Comparison of ENCODE assay signal across 15 mouse cellular contexts in the genomic region with DNA sequence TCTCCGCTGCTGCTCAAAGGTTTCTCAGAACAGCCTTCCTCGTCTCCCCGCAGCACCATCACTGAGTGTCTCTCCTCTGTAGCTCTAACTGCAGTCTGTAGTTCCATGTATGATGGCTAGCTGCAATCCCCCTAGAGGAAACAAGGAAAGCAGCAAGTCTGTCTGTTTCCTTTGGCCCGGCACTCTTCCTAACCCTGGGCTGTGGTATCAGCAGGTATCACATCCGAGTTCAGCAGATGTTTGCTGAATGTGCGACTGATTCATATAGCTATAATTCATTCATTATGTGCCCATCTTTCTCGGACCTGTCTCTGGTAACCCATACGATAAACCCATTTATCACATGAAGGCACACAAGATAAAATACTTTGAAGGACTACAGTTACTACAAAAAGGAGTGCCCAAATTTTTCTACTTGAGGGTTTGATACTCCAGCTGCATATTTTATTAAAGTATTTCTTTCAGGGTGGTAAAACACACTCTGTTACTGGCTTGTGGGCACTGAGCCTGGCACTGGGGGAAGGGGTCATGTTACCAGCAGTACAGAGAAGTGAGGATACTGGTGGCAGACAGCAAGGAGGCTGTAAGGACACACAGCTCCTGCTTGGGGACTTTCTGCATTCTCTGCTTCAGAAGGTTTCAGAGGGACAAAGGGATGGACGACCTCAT. TPM values are rescaled to one million over a fixed set of nuclear protein-coding genes. Genes with fewer than 3 reads are reported as not detected.
DNase-seq lines count a peak whose midpoint lies in the region; ATAC-seq and TF ChIP-seq lines count a peak whose summit lies in the region.
"Had no signal": no experiment of that assay in that cellular context is flagged by ENCODE, and none has a peak within 500 bp of the region (broad histone marks: within the 10 kb centered on the region; RNA-seq: fewer than 3 reads in every experiment).

No protein-coding gene starts in this region.

- H3K4me1 ChIP-seq in heart, embryonic 10.5 days, result peaks cover 14% of the 10 kb centered on the region
- no peaks in the 10 kb centered on the region for H3K4me1 ChIP-seq in midbrain, postnatal 0 days (ENCODE audit: insufficient read depth, low read length)
- H3K4me1 ChIP-seq in midbrain, embryonic 10.5 days, result peaks cover 9% of the 10 kb centered on the region
- H3K4me1 ChIP-seq in stomach, embryonic 15.5 days, result no peaks in the 10 kb centered on the region
- H3K4me1 ChIP-seq: forebrain, embryonic 15.5 days; limb, embryonic 13.5 days had no signal

- H3K27me3 ChIP-seq in heart, embryonic 10.5 days (ENCODE audit: insufficient read depth, poor library complexity, severe bottlenecking), result no peaks in the 10 kb centered on the region
- H3K27me3 ChIP-seq in midbrain, postnatal 0 days (ENCODE audit: insufficient read depth, low read length), result no peaks in the 10 kb centered on the region
- no peaks in the 10 kb centered on the region for H3K27me3 ChIP-seq in midbrain, embryonic 10.5 days (ENCODE audit: low read depth, poor library complexity, severe bottlenecking)
- H3K27me3 ChIP-seq in stomach, embryonic 15.5 days (replicated peaks), result no peaks in the 10 kb centered on the region
- H3K27me3 ChIP-seq: forebrain, embryonic 15.5 days; limb, embryonic 13.5 days had no signal

- DNase-seq in heart, embryonic 10.5 days (ENCODE audit: low spot score), result no peak
- DNase-seq in heart, adult 9 months (ENCODE audit: low spot score in 2 of 2), result no peak
- no peak for DNase-seq in midbrain, postnatal 0 days (ENCODE audit: low spot score)
- no peak for DNase-seq in midbrain, embryonic 10.5 days (ENCODE audit: low spot score)
- DNase-seq in liver, result peak; percentile 40
- DNase-seq in adrenal gland, adult 18-20 months (ENCODE audit: low spot score in 2 of 2), result no peak
- DNase-seq: adrenal gland, postnatal 25 days; cerebellum, adult 8-10 months; gastrocnemius, postnatal 25 days; kidney, adult 8-10 months had no signal

- TF ChIP-seq CTCF in midbrain, postnatal 0 days (IDR thresholded peaks at IDR 0.05), result peak; percentile 28; the same call in 1 of the 2 replicates

- H3K27ac ChIP-seq in heart, embryonic 10.5 days, result no peak overlapping the region
- H3K27ac ChIP-seq in midbrain, postnatal 0 days (ENCODE audit: low read depth, low read length), result no peak overlapping the region
- no peak overlapping the region for H3K27ac ChIP-seq in midbrain, embryonic 10.5 days (replicated peaks)
- H3K27ac ChIP-seq in stomach, embryonic 15.5 days, result no peak overlapping the region
- H3K27ac ChIP-seq: forebrain, embryonic 15.5 days; limb, embryonic 13.5 days had no signal

- H3K4me2 ChIP-seq in midbrain, postnatal 0 days (ENCODE audit: low read depth, low read length, poor library complexity, severe bottlenecking), result no peak overlapping the region
- no peak overlapping the region for H3K4me2 ChIP-seq in stomach, embryonic 15.5 days
- H3K4me2 ChIP-seq: forebrain, embryonic 15.5 days; limb, embryonic 13.5 days had no signal

- no peaks in the 10 kb centered on the region for H3K36me3 ChIP-seq in heart, embryonic 10.5 days
- no peaks in the 10 kb centered on the region for H3K36me3 ChIP-seq in midbrain, postnatal 0 days (ENCODE audit: insufficient read depth, low read length)
- H3K36me3 ChIP-seq in midbrain, embryonic 10.5 days, result no peaks in the 10 kb centered on the region
- H3K36me3 ChIP-seq in stomach, embryonic 15.5 days, result no peaks in the 10 kb centered on the region
- H3K36me3 ChIP-seq: forebrain, embryonic 15.5 days; limb, embryonic 13.5 days had no signal

- no peak for ATAC-seq in midbrain, postnatal 0 days (ENCODE audit: low FRiP score)
- peak; percentile 39; the same call in 1 of the 2 replicates for ATAC-seq in stomach, embryonic 15.5 days (ENCODE audit: insufficient read depth, low FRiP score, low read depth)
- ATAC-seq in cerebellum, adult (ENCODE audit: insufficient number of reproducible peaks, low FRiP score, low TSS enrichment), result no peak
- ATAC-seq: forebrain, embryonic 15.5 days had no signal

- peak overlapping the region; percentile 3; the same call in 1 of the 2 replicates for H3K4me3 ChIP-seq in heart, embryonic 10.5 days
- H3K4me3 ChIP-seq in midbrain, postnatal 0 days (ENCODE audit: low read depth, low read length), result no peak overlapping the region
- H3K4me3 ChIP-seq in midbrain, embryonic 10.5 days, result no peak overlapping the region
- H3K4me3 ChIP-seq in stomach, embryonic 15.5 days (replicated peaks), result no peak overlapping the region
- H3K4me3 ChIP-seq: forebrain, embryonic 15.5 days; limb, embryonic 13.5 days; megakaryocyte, embryonic 14.5 days had no signal

- 42% methylated on average over 9 of the region's 9 CpGs for WGBS in heart, embryonic 10.5 days
- WGBS in midbrain, postnatal 0 days, result 60% methylated on average over 9 of the region's 9 CpGs
- 73% methylated on average over 9 of the region's 9 CpGs for WGBS in midbrain, embryonic 10.5 days
- WGBS in stomach, embryonic 15.5 days, result 51% methylated on average over 9 of the region's 9 CpGs

- no peaks in the 10 kb centered on the region for H3K9me3 ChIP-seq in heart, embryonic 10.5 days
- H3K9me3 ChIP-seq in midbrain, postnatal 0 days (ENCODE audit: low read length), result no peaks in the 10 kb centered on the region
- H3K9me3 ChIP-seq in midbrain, embryonic 10.5 days (replicated peaks), result no peaks in the 10 kb centered on the region
- H3K9me3 ChIP-seq in stomach, embryonic 15.5 days, result no peaks in the 10 kb centered on the region
- H3K9me3 ChIP-seq: forebrain, embryonic 15.5 days; limb, embryonic 13.5 days; megakaryocyte, embryonic 14.5 days had no signal

- H3K9ac ChIP-seq in midbrain, postnatal 0 days (replicated peaks; ENCODE audit: low read length, poor library complexity, severe bottlenecking), result no peak overlapping the region
- H3K9ac ChIP-seq in stomach, embryonic 15.5 days, result no peak overlapping the region
- H3K9ac ChIP-seq: forebrain, embryonic 15.5 days; limb, embryonic 13.5 days had no signal

RNA-seq across cellular contexts. Expression of gene Chst14, which starts 36.8 kb away (rescaled TPM):
- 18.8 and 20.1 TPM in 2 replicates for polyA plus RNA-seq in heart, embryonic 10.5 days (2016; fragmentation: Nextera tagmentation; extraction: Ambion mirVana)
- 4.9 TPM in 2 replicates for total RNA-seq in midbrain, postnatal 0 days (2014; rRNA removed)
- polyA plus RNA-seq in midbrain, postnatal 0 days (2015; fragmentation: Nextera tagmentation; extraction: Ambion mirVana), result 3.0 and 3.1 TPM in 2 replicates
- polyA plus RNA-seq in midbrain, embryonic 10.5 days (2016; fragmentation: Nextera tagmentation; extraction: Ambion mirVana), result 14.5 and 17.2 TPM in 2 replicates
- polyA plus RNA-seq in stomach, embryonic 15.5 days (2015; fragmentation: Nextera tagmentation; extraction: Ambion mirVana), result 26.3 and 26.9 TPM in 2 replicates
- 1 to 10 TPM; 7.3 to 9.0 TPM for total RNA-seq in adrenal gland, adult 18-20 months (2021)
